Mouse (Mus musculus): ENCODE measurements around the gene Tmem182.

The Tmem182 gene

DNA sequence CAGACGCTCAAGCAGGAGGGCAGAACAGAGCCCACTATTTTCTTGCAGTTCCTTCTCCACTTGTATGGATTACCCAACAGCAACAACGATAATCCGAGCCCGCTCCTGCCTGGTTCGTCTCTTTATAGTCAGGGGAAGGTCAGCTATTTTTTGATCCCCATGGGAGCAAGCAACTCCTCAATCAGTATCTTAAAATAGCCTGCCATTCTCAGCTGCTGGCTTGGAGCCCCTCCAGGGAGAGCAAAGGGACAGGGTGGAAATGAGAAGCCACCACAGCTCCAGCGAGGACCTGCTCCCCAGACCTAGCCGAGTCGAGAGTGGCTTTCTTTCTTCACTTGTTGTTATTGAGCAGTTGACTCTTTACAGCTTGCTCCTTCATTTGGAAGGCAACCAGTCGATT is at the start of gene Tmem182:
Gene Tmem182 (plus strand): TSS at position 251 of the 400 bp plus-strand sequence.
- DNase-seq = no peak

GRCm38 (mm10) chr1:40759751-40760445 is 45.5 kb upstream of the Tmem182 start:
- DNase-seq = peak; percentile 64 to 87

DNA sequence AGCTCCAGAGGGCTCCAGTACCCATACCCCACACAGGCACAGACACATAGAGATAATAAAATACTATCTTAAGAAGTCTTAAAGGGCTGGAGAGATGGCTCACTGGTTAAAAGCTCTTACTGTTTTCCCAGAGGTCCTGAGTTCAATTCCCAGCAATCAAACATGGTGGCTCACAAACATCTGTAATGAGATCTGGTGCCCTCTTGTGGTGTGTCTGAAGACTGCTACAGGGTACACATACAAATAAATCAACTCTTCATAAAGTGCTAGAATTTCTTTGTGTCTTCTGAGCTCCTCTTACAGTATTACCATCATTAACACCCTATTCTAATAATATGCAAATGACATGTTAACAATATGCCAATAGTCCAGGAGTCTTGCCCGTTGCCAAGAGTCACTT is 41.4 kb upstream of the Tmem182 start:
- DNase-seq = no peak

GRCm38 (mm10) chr1:40764701-40765275 is 40.6 kb upstream of the Tmem182 start:
- DNase-seq = no peak

GRCm38 (mm10) chr1:40765521-40765920 is 39.9 kb upstream of the Tmem182 start:
- DNase-seq = no peak

DNA sequence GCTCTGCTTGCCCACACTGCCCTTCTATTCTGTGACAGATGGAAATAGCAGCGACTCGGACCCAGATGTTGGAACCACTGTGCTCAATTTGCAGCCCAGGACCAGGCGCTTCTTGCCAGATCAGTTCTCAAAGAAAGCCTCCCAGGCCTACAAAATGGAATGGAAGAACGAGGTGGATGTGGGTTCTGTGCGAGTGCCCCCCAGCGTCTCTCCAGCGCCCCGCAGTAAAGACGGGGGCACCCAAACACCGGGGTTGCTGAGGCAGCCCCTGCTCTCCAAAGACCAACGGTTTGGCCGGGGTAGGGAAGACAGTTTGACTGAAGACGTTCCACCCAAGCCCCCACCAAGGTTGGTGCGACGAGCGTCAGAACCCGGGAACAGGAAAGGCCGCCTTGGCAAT is 37.8 kb upstream of the Tmem182 start:
- no peak for DNase-seq

DNA sequence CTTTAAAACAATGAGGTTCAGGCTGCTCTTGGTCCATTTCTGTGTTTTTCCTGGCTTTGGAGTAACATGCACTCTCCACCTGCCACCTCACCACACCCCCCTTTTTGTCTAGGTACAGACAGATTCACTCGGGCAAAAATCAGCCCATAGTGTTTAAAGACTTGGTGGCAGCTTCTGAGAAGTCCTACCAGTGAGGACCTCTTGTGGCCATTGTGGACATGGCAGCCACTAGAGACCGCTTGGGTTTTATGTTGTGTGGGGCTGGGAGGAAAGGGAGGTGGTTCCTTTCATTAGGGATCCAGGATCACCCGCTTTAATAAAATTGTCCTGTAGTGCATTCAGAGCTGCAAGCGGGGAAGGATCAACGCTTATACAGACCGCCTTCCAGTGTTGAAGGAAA is 36.8 kb upstream of the Tmem182 start:
- peak; percentile 65 to 74 for DNase-seq

GRCm38 (mm10) chr1:40769331-40769894 is 36.0 kb upstream of the Tmem182 start:
- peak; percentile 80 to 87 for DNase-seq

- DNase-seq = no peak
Observed at GRCm38 (mm10) chr1:40771196-40771970, 34.0 kb upstream of the Tmem182 start.

DNA sequence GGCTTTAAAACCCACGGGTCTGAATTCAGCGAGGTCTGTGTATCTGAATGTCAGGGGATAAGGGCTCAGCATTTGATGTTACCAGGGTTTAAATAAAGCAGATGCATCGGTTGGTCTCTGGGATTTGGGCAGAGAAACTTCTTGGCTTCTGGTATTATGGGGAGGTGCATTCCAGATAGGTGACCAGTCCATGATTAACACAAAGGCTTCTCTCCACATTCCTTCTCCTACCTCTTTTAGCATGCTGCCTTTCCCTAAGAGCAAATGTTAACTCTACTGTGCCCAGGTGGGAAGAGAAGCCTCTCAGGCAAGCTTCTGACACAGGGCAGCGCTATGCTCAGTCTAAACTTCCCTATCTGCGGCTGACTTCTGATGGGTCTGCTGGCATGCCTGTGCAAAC is 32.2 kb upstream of the Tmem182 start:
- DNase-seq = no peak

DNA sequence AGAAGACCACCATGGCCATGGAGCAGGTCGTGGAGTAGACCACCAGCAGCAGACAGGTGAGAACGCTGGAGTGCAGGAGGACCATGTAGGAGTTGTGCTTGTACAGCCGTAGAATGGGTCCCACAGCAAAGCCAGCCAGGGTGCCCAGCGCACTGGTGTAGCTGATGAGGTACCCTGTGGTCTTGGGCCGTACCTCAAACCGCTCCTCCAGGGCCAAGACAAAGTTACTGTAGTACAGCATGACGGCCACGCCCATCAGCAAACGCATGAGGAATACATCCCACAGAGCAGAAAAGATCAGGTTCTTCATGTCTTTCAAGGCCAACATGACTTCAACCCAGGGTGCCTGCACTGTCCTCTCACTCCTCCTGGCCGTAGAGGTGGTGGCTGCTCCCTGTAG is 31.4 kb upstream of the Tmem182 start:
- no peak for DNase-seq

GRCm38 (mm10) chr1:40776102-40776501 is 29.3 kb upstream of the Tmem182 start:
- peak; percentile 41 to 72 for DNase-seq

DNA sequence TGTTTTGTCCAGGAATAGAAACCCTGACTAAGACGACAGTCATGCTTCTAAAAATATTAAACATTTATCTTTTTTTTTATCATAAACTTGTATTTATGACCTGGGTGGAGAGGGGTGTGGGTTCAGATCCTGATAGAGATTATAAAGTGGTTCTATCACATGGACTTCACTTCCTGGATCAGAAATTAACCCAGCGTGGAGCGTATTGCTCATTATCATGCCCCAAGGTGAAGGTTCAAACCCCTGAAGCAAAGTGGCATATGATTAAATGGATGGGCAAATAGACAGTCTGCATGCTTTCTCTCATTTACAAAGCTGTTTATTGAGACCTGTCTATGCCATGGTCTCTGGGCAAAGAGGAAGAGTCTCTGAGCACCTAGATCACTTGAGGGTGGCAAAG is 28.6 kb upstream of the Tmem182 start:
- peak in 1 of 2 experiments; percentile 47 for DNase-seq

DNA sequence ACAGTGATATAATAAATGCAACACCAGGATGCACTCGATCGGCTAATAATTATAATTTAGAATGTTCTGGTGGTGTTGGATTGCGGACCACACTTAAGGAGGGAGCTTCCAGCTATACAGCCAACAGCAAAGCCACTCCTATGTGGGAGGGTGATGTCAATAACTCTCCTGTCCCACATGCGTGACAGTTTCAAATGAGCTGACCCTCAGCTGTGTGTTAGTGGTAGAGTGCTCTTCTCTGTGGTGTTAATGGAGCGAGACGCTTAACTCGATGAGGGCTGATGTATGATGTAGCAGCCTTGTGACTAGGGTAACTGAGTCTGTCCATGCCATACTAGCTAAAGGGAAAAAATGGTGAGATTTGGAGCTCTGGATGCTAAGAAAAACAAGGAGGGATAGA is 22.0 kb upstream of the Tmem182 start:
- no peak for DNase-seq

DNA sequence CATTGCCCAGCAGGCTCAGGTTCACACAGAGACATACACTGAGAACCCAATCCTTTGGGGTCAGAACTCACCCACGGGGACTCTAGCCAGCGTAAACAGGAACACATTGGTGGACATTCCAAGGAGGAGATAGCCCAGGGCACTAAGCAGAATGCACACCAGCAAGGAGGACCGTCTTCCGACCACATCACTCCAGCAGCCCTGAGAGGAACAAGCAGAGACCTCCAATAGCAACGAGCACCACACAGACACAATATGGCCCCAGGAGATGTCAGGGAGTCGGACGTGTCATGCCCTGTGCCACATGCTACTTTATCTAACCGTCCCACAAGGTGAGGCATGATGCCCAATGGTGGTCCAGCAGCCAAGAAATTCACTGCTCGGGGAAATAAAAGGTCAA is 21.1 kb upstream of the Tmem182 start:
- DNase-seq = no peak

DNA sequence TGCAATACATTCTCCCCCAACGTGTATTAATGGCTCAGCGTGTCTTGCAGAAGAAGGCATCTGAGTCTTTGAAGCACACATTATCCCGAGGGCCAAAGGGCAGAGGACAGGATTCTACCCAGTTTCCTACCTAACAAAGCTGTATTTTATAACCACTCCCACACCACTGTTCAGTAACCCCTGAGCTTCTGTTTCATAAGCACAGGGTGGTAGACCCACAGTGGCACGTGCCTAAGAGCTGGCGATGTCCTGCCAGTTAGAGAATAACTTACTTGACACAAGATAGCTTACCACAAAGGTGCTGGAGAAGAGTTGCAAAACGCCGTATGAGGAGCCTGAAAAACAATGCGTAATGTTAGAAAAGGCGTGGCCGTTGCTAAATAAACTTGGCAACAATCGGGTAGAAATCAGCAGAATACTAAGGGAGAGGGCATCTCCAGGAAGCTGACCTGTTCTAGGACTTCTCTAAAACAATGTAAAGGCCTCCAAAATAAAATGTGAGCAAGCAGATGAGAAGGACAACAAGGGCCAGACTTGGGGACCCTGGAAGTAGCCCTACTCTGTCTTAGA is 19.4 kb upstream of the Tmem182 start:
- peak; percentile 83 to 89 for DNase-seq

DNA sequence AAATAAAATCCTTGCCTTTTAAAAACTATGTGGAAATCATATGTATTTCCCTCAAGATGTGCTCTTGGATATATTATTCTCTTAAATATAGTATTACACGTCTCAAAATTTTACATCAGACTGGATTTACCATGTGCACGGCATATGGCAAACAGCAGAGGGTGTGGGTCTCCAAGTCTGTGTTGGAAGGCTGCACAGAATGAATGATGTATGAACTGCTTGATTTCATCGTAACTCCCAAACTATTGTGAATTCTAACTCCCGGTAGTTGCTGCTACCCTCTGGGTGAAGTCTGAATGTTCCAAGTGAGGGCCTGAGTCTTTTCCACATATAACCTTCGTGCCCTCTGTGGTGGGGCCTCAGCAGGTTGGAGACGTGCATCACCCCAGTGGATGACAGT is 16.4 kb upstream of the Tmem182 start:
- DNase-seq = no peak

- peak in 1 of 2 experiments; percentile 33 for DNase-seq
Observed at GRCm38 (mm10) chr1:40789666-40790233, 15.7 kb upstream of the Tmem182 start.

DNA sequence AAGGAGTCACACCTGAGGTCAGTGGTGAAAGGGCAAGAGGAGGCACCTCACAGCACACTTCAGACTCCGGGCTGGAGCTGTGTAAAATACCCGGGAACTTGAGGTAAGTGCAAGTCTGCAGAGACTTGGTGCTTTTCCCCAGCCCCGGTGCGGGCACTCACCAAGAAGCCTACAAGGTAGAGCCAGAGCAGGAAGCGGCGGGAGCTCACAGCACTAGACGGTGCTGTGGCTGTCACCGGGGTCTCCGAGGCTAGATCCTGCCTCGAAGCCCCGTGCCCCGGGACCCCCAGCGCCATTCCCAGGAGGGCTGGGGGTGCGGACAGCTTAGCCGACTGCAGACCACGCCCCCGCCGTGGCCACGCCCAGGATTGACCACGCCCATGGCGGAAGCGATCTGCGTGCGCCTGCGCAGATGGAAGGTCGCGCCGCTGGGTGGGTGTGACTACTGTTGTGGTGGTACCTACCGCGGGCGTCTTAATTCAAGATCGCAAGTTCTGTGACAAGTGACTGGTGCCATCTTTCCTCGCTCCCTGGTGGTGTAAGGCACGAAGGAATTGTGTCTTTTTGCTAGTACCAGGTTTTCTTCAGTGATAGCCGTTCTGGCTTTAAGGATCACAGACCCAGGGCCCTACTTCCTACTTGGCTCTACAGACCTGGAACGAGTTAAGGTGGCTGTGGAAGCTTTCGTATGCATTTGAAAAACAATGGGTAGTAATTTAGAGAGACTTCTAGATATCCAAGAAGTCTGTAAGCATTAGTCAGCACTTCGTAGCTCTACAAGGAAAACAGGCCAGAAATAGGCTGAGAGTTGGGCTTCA is 14.9 kb upstream of the Tmem182 start, which contains the start of gene Mfsd9:
Gene Mfsd9 (minus strand): TSS at position 364 of the 818 bp plus-strand sequence.
- DNase-seq = peak; percentile 88 to 94

DNA sequence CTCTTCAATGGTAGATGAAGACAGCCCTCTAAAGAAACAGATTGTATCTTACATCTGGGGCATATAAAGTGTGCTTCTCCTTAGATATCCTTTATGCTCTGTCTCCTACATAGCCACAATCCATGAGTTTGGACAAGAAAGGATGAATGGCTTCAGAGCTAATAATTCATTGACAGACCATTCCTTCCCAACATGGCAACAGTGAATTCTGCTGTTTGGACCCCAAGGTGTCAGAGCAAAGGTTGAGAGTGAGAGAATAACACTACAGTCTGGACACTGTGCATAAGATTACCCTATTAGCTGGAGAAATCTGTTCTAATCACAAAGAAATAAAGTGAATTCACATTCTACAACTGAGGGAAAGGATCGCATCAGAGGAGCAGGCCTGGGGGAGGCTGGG is 9.9 kb upstream of the Tmem182 start:
- DNase-seq = no peak

DNA sequence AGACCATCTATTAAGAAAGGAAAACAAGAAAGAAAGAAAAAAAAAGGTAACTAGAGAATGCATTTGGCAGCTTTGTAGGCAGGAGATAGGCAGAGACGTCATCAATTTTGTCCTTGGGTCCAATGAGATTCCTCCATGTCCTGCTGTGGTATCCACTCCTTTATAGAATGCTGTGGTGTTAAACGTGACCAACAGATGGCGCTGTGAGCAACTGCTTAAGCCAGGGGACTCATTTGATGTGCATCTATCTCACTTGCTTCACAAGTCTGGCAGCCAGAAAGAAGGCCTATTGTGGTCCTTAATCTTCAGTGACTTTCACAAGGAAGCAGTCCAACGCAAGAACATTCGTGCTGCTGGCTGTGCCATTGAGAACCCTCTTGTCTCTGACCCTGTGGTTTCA is 8.1 kb upstream of the Tmem182 start:
- peak; percentile 45 to 62 for DNase-seq

- DNase-seq = no peak
Observed at GRCm38 (mm10) chr1:40799121-40799520, 6.3 kb upstream of the Tmem182 start.
